Mouse (Mus musculus) bone marrow macrophage, adult 2 months (primary cell): ENCODE results near the gene Lgi4.

Experiments used
- CTCF ChIP-seq: IDR thresholded peaks from 2 replicates; pipeline ENCODE4 v1.5.1; 2012; ENCODE audit warnings: low read depth, mild to moderate bottlenecking, low read length, moderate library complexity
- POLR2A ChIP-seq: IDR thresholded peaks from 2 replicates; pipeline ENCODE4 v1.6.1; 2012; ENCODE audit warnings: mild to moderate bottlenecking, low read depth, low read length, borderline replicate concordance

- TF ChIP-seq CTCF = no peak
- no peak for TF ChIP-seq POLR2A
Measured at GRCm38 (mm10) chr7:31080611-31081010, 21.5 kb downstream of the Lgi4 start.
